Mouse (Mus musculus) forebrain, embryonic 14.5 days (tissue): ENCODE measurements around the gene Cass4. TPM values are rescaled to one million over a fixed set of nuclear protein-coding genes. Genes with fewer than 3 reads are reported as not detected.

Experiments used
- ATAC-seq: fragments of 200-750 bp; cut with Nextera tagmentation; 2 replicates; pipeline ENCODE4 v1.8.0; 2017; ENCODE audit warnings: mild to moderate bottlenecking, moderate library complexity
- DNase-seq: peaks from one replicate; pipeline ENCODE4 v3.0.0-alpha.2; 2015; ENCODE audit warnings: low spot score
- H3K27ac ChIP-seq: fragments of 300-500 bp; sonication (generic); 2 replicates; pipeline ENCODE4 v1.5.1; 2014; ENCODE audit warnings: low read depth, mild to moderate bottlenecking, control low read depth, low read length, moderate library complexity
- H3K27me3 ChIP-seq: fragments of 300-500 bp; sonication (generic); replicated peaks from 2 replicates; pipeline ENCODE4 v1.6.1; 2014; ENCODE audit warnings: low read length, control low read depth, mixed read lengths; ENCODE audit not compliant: control insufficient read depth, insufficient read depth
- H3K36me3 ChIP-seq: fragments of 300-500 bp; sonication (generic); 2 replicates; pipeline ENCODE4 v1.6.1; 2014; ENCODE audit warnings: low read length, control low read depth; ENCODE audit not compliant: control insufficient read depth, insufficient read depth
- H3K4me1 ChIP-seq: fragments of 300-500 bp; sonication (generic); 2 replicates; pipeline ENCODE4 v1.6.1; 2014; ENCODE audit warnings: antibody characterized with exemption, low read length, control low read depth; ENCODE audit not compliant: control insufficient read depth, insufficient read depth
- H3K4me2 ChIP-seq: fragments of 300-500 bp; sonication (generic); 2 replicates; pipeline ENCODE4 v1.6.1; 2014; ENCODE audit warnings: mild to moderate bottlenecking, control low read depth, low read length
- H3K4me3 ChIP-seq: fragments of 300-500 bp; sonication (generic); 2 replicates; pipeline ENCODE4 v1.5.1; 2014; ENCODE audit warnings: low read depth, low read length, control low read depth
- H3K9ac ChIP-seq: fragments of 300-500 bp; sonication (generic); 2 replicates; pipeline ENCODE4 v1.6.1; 2014; ENCODE audit warnings: mild to moderate bottlenecking, low read length, control low read depth, moderate library complexity
- H3K9me3 ChIP-seq: fragments of 300-500 bp; sonication (generic); replicated peaks from 2 replicates; pipeline ENCODE4 v1.6.1; 2016; ENCODE audit warnings: low read length, control low read depth, mixed read lengths; ENCODE audit not compliant: control insufficient read depth
- WGBS: fragments of 180-500 bp; shearing (Covaris S2); extraction: QIAGEN DNeasy Blood & Tissue Kit; methylation state at CpG from one replicate; pipeline ENCODE4 v1.1.7; 2014; 5-methylcytosine and 5-hydroxymethylcytosine counted together
- polyA plus RNA-seq: library from polyadenylated mRNA; unstranded; fragments of >200 nt; fragmentation: Nextera tagmentation; extraction: Ambion mirVana; gene quantifications from 2 replicates; pipeline ENCODE4 v1.2.1, GENCODE M21; 2014

Cass4 gene
- polyA plus RNA-seq, 1 experiment from 2014 or later: 0.10 TPM

GRCm38 (mm10) chr2:172477350-172477749, 83.8 kb downstream of the Cass4 start:
- H3K4me1 ChIP-seq: peaks cover 3% of the 10 kb centered on the region
- H3K4me3 ChIP-seq: no peak overlapping the region
- DNase-seq (no peak), ATAC-seq (no peak)
- no peak overlapping the region for H3K9ac ChIP-seq
- H3K27ac ChIP-seq: no peak overlapping the region
- no peaks in the 10 kb centered on the region for H3K9me3 ChIP-seq
- no peaks in the 10 kb centered on the region for H3K36me3 ChIP-seq
- no peak overlapping the region for H3K4me2 ChIP-seq
- H3K27me3 ChIP-seq: no peaks in the 10 kb centered on the region
- 41% methylated on average over 3 of the region's 3 CpGs for WGBS

DNA sequence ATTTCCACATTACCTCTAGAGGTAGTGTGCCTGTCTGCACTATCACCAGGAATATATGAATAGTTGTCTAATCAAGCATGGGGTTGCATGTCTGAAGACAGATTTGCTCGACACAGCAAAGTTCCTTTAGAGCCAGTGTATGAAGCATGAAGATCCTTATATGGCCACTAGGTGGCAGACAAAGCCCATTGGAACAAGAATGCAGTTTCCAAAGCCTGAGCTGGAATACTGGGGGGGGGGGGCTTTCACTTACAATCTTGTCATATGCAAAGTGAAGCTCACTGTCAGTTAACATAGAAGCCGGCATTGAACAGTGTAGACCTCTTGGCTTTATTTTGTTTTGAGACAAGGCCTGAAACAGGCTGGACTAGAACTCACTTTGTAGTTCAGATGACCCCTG, 84.3 kb downstream of the Cass4 start:
- Histone ChIP-seq H3K9ac (no peak overlapping the region), H3K27me3 (no peaks in the 10 kb centered on the region)
- WGBS: 2% methylated on average over 2 of the region's 2 CpGs

DNA sequence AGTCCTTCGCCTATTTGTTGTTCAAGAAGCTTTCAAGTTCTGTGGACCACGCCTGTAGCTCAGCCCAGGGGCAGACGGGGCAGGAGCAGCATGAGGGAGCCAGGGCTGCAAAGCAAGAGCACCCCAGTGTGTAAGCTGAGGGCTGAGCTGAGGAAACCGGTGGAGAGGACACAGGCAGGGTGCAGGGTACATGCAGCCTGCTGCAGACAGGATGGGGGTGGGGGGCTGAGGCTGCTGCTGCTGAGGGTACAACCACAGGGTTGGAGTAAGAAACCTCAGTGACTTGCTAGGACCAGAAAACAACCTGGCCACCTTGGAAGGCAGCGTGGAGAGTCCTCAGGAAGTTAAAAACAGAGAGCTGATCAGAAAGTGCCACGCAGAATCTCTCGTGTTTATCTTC, 86.7 kb downstream of the Cass4 start:
- DNase-seq (no peak), ATAC-seq (no peak)
- H3K9me3 ChIP-seq: no peaks in the 10 kb centered on the region
- H3K4me3 ChIP-seq: no peak overlapping the region
- H3K27ac ChIP-seq: no peak overlapping the region
- no peak overlapping the region for H3K9ac ChIP-seq
- H3K36me3 ChIP-seq: no peaks in the 10 kb centered on the region
- H3K4me1 ChIP-seq: no peaks in the 10 kb centered on the region
- H3K27me3 ChIP-seq: no peaks in the 10 kb centered on the region
- WGBS: 69% methylated on average over 7 of the region's 7 CpGs
- H3K4me2 ChIP-seq: no peak overlapping the region

More for the DNA sequence above, 84.3 kb downstream of the Cass4 start:
- no peak overlapping the region for H3K4me3 ChIP-seq
- H3K27ac ChIP-seq: no peak overlapping the region
- H3K9me3 ChIP-seq: no peaks in the 10 kb centered on the region
- peak; percentile 71 for ATAC-seq
- no peak overlapping the region for H3K4me2 ChIP-seq
- peaks cover 3% of the 10 kb centered on the region; the same call in 1 of the 2 replicates for H3K4me1 ChIP-seq
- peak; percentile 87 for DNase-seq
- no peaks in the 10 kb centered on the region for H3K36me3 ChIP-seq

GRCm38 (mm10) chr2:172481654-172482385, 88.2 kb downstream of the Cass4 start:
- DNase-seq (no peak), ATAC-seq (no peak)
- no peak overlapping the region for H3K27ac ChIP-seq
- WGBS: 85% methylated on average over 16 of the region's 16 CpGs
- no peaks in the 10 kb centered on the region for H3K36me3 ChIP-seq
- no peaks in the 10 kb centered on the region for H3K27me3 ChIP-seq
- no peak overlapping the region for H3K9ac ChIP-seq
- no peak overlapping the region for H3K4me2 ChIP-seq
- H3K4me3 ChIP-seq: no peak overlapping the region
- H3K9me3 ChIP-seq: no peaks in the 10 kb centered on the region
- no peaks in the 10 kb centered on the region for H3K4me1 ChIP-seq

Other genes with a start within 250 kb of the Cass4 start
- 0.07 and 0.55 TPM in 2 replicates for gene Mc3r, start 145.3 kb upstream of the Cass4 start, polyA plus RNA-seq
- gene Fam210b, start 48.2 kb upstream of the Cass4 start, polyA plus RNA-seq: 51.5 and 53.1 TPM in 2 replicates
- 61.8 and 74.2 TPM in 2 replicates for gene Aurka, start 23.3 kb upstream of the Cass4 start, polyA plus RNA-seq
- gene Cstf1, start 23.1 kb upstream of the Cass4 start, polyA plus RNA-seq: 37.8 and 38.6 TPM in 2 replicates
- gene Rtf2, start 46.8 kb downstream of the Cass4 start, polyA plus RNA-seq: 106 and 107 TPM in 2 replicates
- 0.28 and 0.58 TPM in 2 replicates for gene Gcnt7, start 64.8 kb downstream of the Cass4 start, polyA plus RNA-seq
- gene Fam209, start 78.7 kb downstream of the Cass4 start, polyA plus RNA-seq: 0.44 and 0.67 TPM in 2 replicates
- gene Tfap2c, start 155.8 kb downstream of the Cass4 start, polyA plus RNA-seq: 20.6 and 21.8 TPM in 2 replicates